Mouse (Mus musculus): ENCODE measurements at regions not wholly inside any gene's neighbourhood (a gene's known extent, or its start where the extent isn't known, plus 50 kb on each side); places are given as distances from the start of the nearest gene placed in this dataset.

GRCm38 (mm10) chr12:95267187-95267586 lies 424.8 kb upstream of the Flrt2 start:
- no peak for ATAC-seq
- Histone ChIP-seq H3K4me1 (ENCODE audit: insufficient read depth, low read depth, low read length) (no peaks in the 10 kb centered on the region), H3K9ac (replicated peaks; ENCODE audit: low read depth) (no peak overlapping the region), H3K36me3 (ENCODE audit: insufficient read depth, low read length) (no peaks in the 10 kb centered on the region), H3K27me3 (replicated peaks; ENCODE audit: insufficient read depth, low read length) (no peaks in the 10 kb centered on the region), H3K27ac (ENCODE audit: low read length) (no peak overlapping the region), H3K4me2 (replicated peaks; ENCODE audit: low read depth, low read length) (no peak overlapping the region), H3K4me3 (ENCODE audit: low read depth, low read length) (no peak overlapping the region), H3K9me3 (ENCODE audit: low read length) (no peaks in the 10 kb centered on the region)
- no peak for DNase-seq (ENCODE audit: low spot score)
- WGBS: 21% methylated on average over 3 of the region's 3 CpGs
- TF ChIP-seq EP300 (IDR thresholded peaks at IDR 0.05) (no peak), CTCF (IDR thresholded peaks at IDR 0.05) (no peak)

- no peak overlapping the region for H3K4me3 ChIP-seq (ENCODE audit: low read depth, low read length)
- no peaks in the 10 kb centered on the region for H3K9me3 ChIP-seq (ENCODE audit: low read length)
- H3K9ac ChIP-seq (replicated peaks; ENCODE audit: low read depth): no peak overlapping the region
- H3K27me3 ChIP-seq (replicated peaks; ENCODE audit: insufficient read depth, low read length): no peaks in the 10 kb centered on the region
- DNase-seq (ENCODE audit: low spot score) (no peak), ATAC-seq (no peak)
- H3K36me3 ChIP-seq (ENCODE audit: insufficient read depth, low read length): no peaks in the 10 kb centered on the region
- no peak for TF ChIP-seq EP300 (IDR thresholded peaks at IDR 0.05)
- TF ChIP-seq CTCF (IDR thresholded peaks at IDR 0.05): no peak
- H3K4me2 ChIP-seq (replicated peaks; ENCODE audit: low read depth, low read length): no peak overlapping the region
- 90% methylated on average over 2 of the region's 2 CpGs for WGBS
- H3K27ac ChIP-seq (ENCODE audit: low read length): no peak overlapping the region
- no peaks in the 10 kb centered on the region for H3K4me1 ChIP-seq (ENCODE audit: insufficient read depth, low read depth, low read length)
Measured at GRCm38 (mm10) chr12:95305386-95305785, 386.6 kb upstream of the Flrt2 start.

- Histone ChIP-seq H3K27ac (ENCODE audit: low read length) (no peak overlapping the region), H3K4me3 (ENCODE audit: low read depth, low read length) (no peak overlapping the region), H3K9ac (replicated peaks; ENCODE audit: low read depth) (no peak overlapping the region), H3K36me3 (ENCODE audit: insufficient read depth, low read length) (no peaks in the 10 kb centered on the region), H3K4me2 (replicated peaks; ENCODE audit: low read depth, low read length) (no peak overlapping the region), H3K9me3 (ENCODE audit: low read length) (no peaks in the 10 kb centered on the region), H3K27me3 (replicated peaks; ENCODE audit: insufficient read depth, low read length) (no peaks in the 10 kb centered on the region), H3K4me1 (ENCODE audit: insufficient read depth, low read depth, low read length) (no peaks in the 10 kb centered on the region)
- WGBS: 91% methylated on average over 2 of the region's 2 CpGs
- TF ChIP-seq EP300 (IDR thresholded peaks at IDR 0.05) (no peak), CTCF (IDR thresholded peaks at IDR 0.05) (no peak)
- DNase-seq (ENCODE audit: low spot score) (no peak), ATAC-seq (no peak)
Measured at GRCm38 (mm10) chr12:95315151-95315750, 376.8 kb upstream of the Flrt2 start.

GRCm38 (mm10) chr12:95316820-95317219 lies 375.2 kb upstream of the Flrt2 start:
- H3K9me3 ChIP-seq (ENCODE audit: low read length): no peaks in the 10 kb centered on the region
- ATAC-seq: no peak
- no peak overlapping the region for H3K9ac ChIP-seq (replicated peaks; ENCODE audit: low read depth)
- no peak overlapping the region for H3K4me2 ChIP-seq (replicated peaks; ENCODE audit: low read depth, low read length)
- H3K27ac ChIP-seq (ENCODE audit: low read length): no peak overlapping the region
- H3K4me3 ChIP-seq (ENCODE audit: low read depth, low read length): no peak overlapping the region
- 65% methylated on average over 1 of the region's 1 CpGs for WGBS
- H3K27me3 ChIP-seq (replicated peaks; ENCODE audit: insufficient read depth, low read length): no peaks in the 10 kb centered on the region
- DNase-seq (ENCODE audit: low spot score): no peak
- H3K36me3 ChIP-seq (ENCODE audit: insufficient read depth, low read length): no peaks in the 10 kb centered on the region
- no peaks in the 10 kb centered on the region for H3K4me1 ChIP-seq (ENCODE audit: insufficient read depth, low read depth, low read length)
- TF ChIP-seq EP300 (IDR thresholded peaks at IDR 0.05) (no peak), CTCF (IDR thresholded peaks at IDR 0.05) (no peak)

- Histone ChIP-seq H3K36me3 (ENCODE audit: insufficient read depth, low read length) (no peaks in the 10 kb centered on the region), H3K4me2 (replicated peaks; ENCODE audit: low read depth, low read length) (no peak overlapping the region), H3K9ac (replicated peaks; ENCODE audit: low read depth) (no peak overlapping the region), H3K27ac (ENCODE audit: low read length) (no peak overlapping the region), H3K27me3 (replicated peaks; ENCODE audit: insufficient read depth, low read length) (no peaks in the 10 kb centered on the region), H3K9me3 (ENCODE audit: low read length) (no peaks in the 10 kb centered on the region), H3K4me3 (ENCODE audit: low read depth, low read length) (no peak overlapping the region), H3K4me1 (ENCODE audit: insufficient read depth, low read depth, low read length) (no peaks in the 10 kb centered on the region)
- DNase-seq (ENCODE audit: low spot score) (no peak), ATAC-seq (no peak)
- 76% methylated on average over 3 of the region's 3 CpGs for WGBS
- no peak for TF ChIP-seq EP300 (IDR thresholded peaks at IDR 0.05)
- TF ChIP-seq CTCF (IDR thresholded peaks at IDR 0.05): no peak
Measured at GRCm38 (mm10) chr12:95321693-95322092, 370.3 kb upstream of the Flrt2 start.

- no peak for DNase-seq (ENCODE audit: low spot score)
- Histone ChIP-seq H3K27ac (ENCODE audit: low read length) (no peak overlapping the region), H3K4me1 (ENCODE audit: insufficient read depth, low read depth, low read length) (no peaks in the 10 kb centered on the region), H3K27me3 (replicated peaks; ENCODE audit: insufficient read depth, low read length) (no peaks in the 10 kb centered on the region), H3K4me2 (replicated peaks; ENCODE audit: low read depth, low read length) (no peak overlapping the region), H3K9me3 (ENCODE audit: low read length) (no peaks in the 10 kb centered on the region), H3K36me3 (ENCODE audit: insufficient read depth, low read length) (no peaks in the 10 kb centered on the region), H3K9ac (replicated peaks; ENCODE audit: low read depth) (no peak overlapping the region), H3K4me3 (ENCODE audit: low read depth, low read length) (no peak overlapping the region)
- WGBS: 47% methylated on average over 1 of the region's 1 CpGs
- ATAC-seq: no peak
- TF ChIP-seq EP300 (IDR thresholded peaks at IDR 0.05) (no peak), CTCF (IDR thresholded peaks at IDR 0.05) (no peak)
Measured at GRCm38 (mm10) chr12:95329666-95330065, 362.4 kb upstream of the Flrt2 start.

- 64% methylated on average over 5 of the region's 5 CpGs for WGBS
- no peaks in the 10 kb centered on the region for H3K27me3 ChIP-seq (replicated peaks; ENCODE audit: insufficient read depth, low read length)
Measured at GRCm38 (mm10) chr12:95347786-95348185, 344.2 kb upstream of the Flrt2 start.

More at GRCm38 (mm10) chr12:95347786-95348185, 344.2 kb upstream of the Flrt2 start:
- Histone ChIP-seq H3K4me2 (replicated peaks; ENCODE audit: low read depth, low read length) (no peak overlapping the region), H3K36me3 (ENCODE audit: insufficient read depth, low read length) (no peaks in the 10 kb centered on the region), H3K4me1 (ENCODE audit: insufficient read depth, low read depth, low read length) (no peaks in the 10 kb centered on the region), H3K9ac (replicated peaks; ENCODE audit: low read depth) (no peak overlapping the region), H3K4me3 (ENCODE audit: low read depth, low read length) (no peak overlapping the region), H3K27ac (ENCODE audit: low read length) (no peak overlapping the region), H3K9me3 (ENCODE audit: low read length) (no peaks in the 10 kb centered on the region)
- DNase-seq (ENCODE audit: low spot score) (peak; percentile 37), ATAC-seq (0 out of 2 replicates have a peak, but pooled peaks have one; percentile 17)
- no peak for TF ChIP-seq CTCF (IDR thresholded peaks at IDR 0.05)
- no peak for TF ChIP-seq EP300 (IDR thresholded peaks at IDR 0.05)
